Mouse (Mus musculus) kidney, adult 2 months (tissue): Measurements from ENCODE around the gene Cela1.

Experiments used
- CTCF ChIP-seq: fragments of 200-500 bp; conservative IDR thresholded peaks from 2 replicates; pipeline ENCODE4 v1.5.1; 2011; ENCODE audit warnings: low read depth, mild to moderate bottlenecking, control low read depth, low read length, moderate library complexity, mixed read lengths; ENCODE audit not compliant: insufficient read depth, insufficient read length
- POLR2A ChIP-seq: fragments of 200-500 bp; IDR thresholded peaks from one replicate; pipeline ENCODE4 v1.6.1; 2011; ENCODE audit warnings: low read depth, low read length, control low read depth

DNA sequence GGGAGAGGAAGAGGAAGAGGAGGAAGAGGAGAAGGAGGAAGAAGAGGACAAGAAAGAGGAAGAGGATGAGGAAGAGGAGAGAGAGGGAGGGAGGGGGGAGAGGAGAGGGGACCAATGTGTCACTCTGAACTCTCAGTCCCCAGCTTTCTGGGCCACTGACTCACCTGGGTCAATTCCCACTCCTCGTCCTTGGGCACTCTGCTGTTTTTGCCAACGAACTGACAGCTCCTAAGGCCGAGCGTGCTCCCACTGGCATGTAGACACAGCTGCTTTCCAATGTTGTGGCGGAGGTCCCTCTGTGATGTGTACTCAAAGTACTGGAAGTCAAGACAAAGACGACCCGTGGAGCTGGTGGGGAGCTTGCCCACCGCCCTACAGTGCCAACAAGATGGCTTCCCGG is 6.7 kb upstream of the Cela1 start:
- TF ChIP-seq POLR2A (no peak), CTCF (no peak)
